Mouse (Mus musculus) cerebellum, adult 2 months (tissue): ENCODE results near the gene Dnajb14.

Experiments used
- CTCF ChIP-seq: fragments of 200-500 bp; IDR thresholded peaks from 2 replicates; pipeline ENCODE4 v1.5.1; 2011; ENCODE audit warnings: low read depth, mild to moderate bottlenecking, control low read depth, low read length, moderate library complexity, borderline replicate concordance; ENCODE audit not compliant: insufficient read depth
- POLR2A ChIP-seq: fragments of 200-500 bp; IDR thresholded peaks from 2 replicates; pipeline ENCODE4 v1.6.1; 2011; ENCODE audit warnings: low read length, control low read depth, borderline replicate concordance; ENCODE audit not compliant: insufficient read depth

- TF ChIP-seq POLR2A = no peak
- TF ChIP-seq CTCF = no peak
Observed at GRCm38 (mm10) chr3:137887961-137888360, 20.5 kb downstream of the Dnajb14 start.
